Mouse (Mus musculus) liver, adult 2 months (tissue): ENCODE measurements around the gene Cxcr5.

Experiments used
- CTCF ChIP-seq: fragments of 200-500 bp; IDR thresholded peaks from 2 replicates; pipeline ENCODE4 v1.5.1; 2011; ENCODE audit warnings: low read depth, low read length, control low read depth
- POLR2A ChIP-seq: fragments of 200-500 bp; IDR thresholded peaks from 2 replicates; pipeline ENCODE4 v1.6.1; 2011; ENCODE audit warnings: low read length, control low read depth; ENCODE audit not compliant: insufficient read depth; ENCODE audit errors: extremely low read depth

- no peak for TF ChIP-seq POLR2A
- no peak for TF ChIP-seq CTCF
Measured at GRCm38 (mm10) chr9:44562936-44563335, 1.3 kb upstream of the Cxcr5 start.
